Mouse (Mus musculus): ENCODE results near the gene Lim2. TPM values are rescaled to one million over a fixed set of nuclear protein-coding genes. Genes with fewer than 3 reads are reported as not detected.

Lim2 gene
- polyA plus RNA-seq, 1 experiment from 2014 or later, result 0.60 TPM

GRCm38 (mm10) chr7:43470373-43470772 lies 42.9 kb downstream of the Lim2 start:
- 43% methylated on average over 8 of the region's 8 CpGs for WGBS

GRCm38 (mm10) chr7:43475706-43476105 lies 48.2 kb downstream of the Lim2 start:
- peaks cover 42% of the 10 kb centered on the region for H3K27me3 ChIP-seq (replicated peaks; ENCODE audit: control insufficient read depth, insufficient read depth, low read length)
- no peaks in the 10 kb centered on the region for H3K4me1 ChIP-seq (replicated peaks; ENCODE audit: control insufficient read depth, insufficient read depth, low read length)
- H3K4me3 ChIP-seq (ENCODE audit: low read depth, low read length), result no peak overlapping the region
- no peak overlapping the region for H3K9ac ChIP-seq (ENCODE audit: low read length)
- H3K27ac ChIP-seq (ENCODE audit: low read depth), result no peak overlapping the region
- no peak for DNase-seq (ENCODE audit: low spot score)
- 0 out of 2 replicates have a peak, but pooled peaks have one; percentile 24 for ATAC-seq (replicated peaks; ENCODE audit: low FRiP score, low TSS enrichment, low read depth)
- H3K36me3 ChIP-seq (ENCODE audit: control insufficient read depth, insufficient read depth, low read length), result no peaks in the 10 kb centered on the region
- no peak overlapping the region for H3K4me2 ChIP-seq (ENCODE audit: low read length)
- 14% methylated on average over 23 of the region's 23 CpGs for WGBS
- H3K9me3 ChIP-seq (ENCODE audit: control insufficient read depth, low read length), result no peaks in the 10 kb centered on the region

More at GRCm38 (mm10) chr7:43470373-43470772, 42.9 kb downstream of the Lim2 start:
- no peaks in the 10 kb centered on the region for H3K4me1 ChIP-seq (replicated peaks; ENCODE audit: control insufficient read depth, insufficient read depth, low read length)
- ATAC-seq (replicated peaks; ENCODE audit: low FRiP score, low TSS enrichment, low read depth), result no peak
- H3K4me3 ChIP-seq (ENCODE audit: low read depth, low read length), result no peak overlapping the region
- H3K4me2 ChIP-seq (ENCODE audit: low read length), result no peak overlapping the region
- H3K27me3 ChIP-seq (replicated peaks; ENCODE audit: control insufficient read depth, insufficient read depth, low read length), result peaks cover 9% of the 10 kb centered on the region; the same call in 1 of the 2 replicates
- no peak overlapping the region for H3K9ac ChIP-seq (ENCODE audit: low read length)
- no peaks in the 10 kb centered on the region for H3K36me3 ChIP-seq (ENCODE audit: control insufficient read depth, insufficient read depth, low read length)
- no peaks in the 10 kb centered on the region for H3K9me3 ChIP-seq (ENCODE audit: control insufficient read depth, low read length)
- no peak overlapping the region for H3K27ac ChIP-seq (ENCODE audit: low read depth)
- DNase-seq (ENCODE audit: low spot score), result peak; percentile 69

GRCm38 (mm10) chr7:43476376-43476775 lies 48.9 kb downstream of the Lim2 start:
- no peak for DNase-seq (ENCODE audit: low spot score)
- Histone ChIP-seq H3K4me3 (ENCODE audit: low read depth, low read length) (no peak overlapping the region), H3K27me3 (replicated peaks; ENCODE audit: control insufficient read depth, insufficient read depth, low read length) (peaks cover 42% of the 10 kb centered on the region), H3K9me3 (ENCODE audit: control insufficient read depth, low read length) (no peaks in the 10 kb centered on the region), H3K9ac (ENCODE audit: low read length) (no peak overlapping the region), H3K27ac (ENCODE audit: low read depth) (no peak overlapping the region), H3K4me1 (replicated peaks; ENCODE audit: control insufficient read depth, insufficient read depth, low read length) (no peaks in the 10 kb centered on the region), H3K4me2 (ENCODE audit: low read length) (no peak overlapping the region), H3K36me3 (ENCODE audit: control insufficient read depth, insufficient read depth, low read length) (no peaks in the 10 kb centered on the region)
- WGBS, result 5% methylated on average over 13 of the region's 13 CpGs
- ATAC-seq (replicated peaks; ENCODE audit: low FRiP score, low TSS enrichment, low read depth), result no peak

GRCm38 (mm10) chr7:43481191-43481590 lies 53.7 kb downstream of the Lim2 start:
- no peaks in the 10 kb centered on the region for H3K4me1 ChIP-seq (replicated peaks; ENCODE audit: control insufficient read depth, insufficient read depth, low read length)
- no peak overlapping the region for H3K27ac ChIP-seq (ENCODE audit: low read depth)
- ATAC-seq (replicated peaks; ENCODE audit: low FRiP score, low TSS enrichment, low read depth), result no peak
- H3K9ac ChIP-seq (ENCODE audit: low read length), result no peak overlapping the region
- H3K4me3 ChIP-seq (ENCODE audit: low read depth, low read length), result no peak overlapping the region
- no peak overlapping the region for H3K4me2 ChIP-seq (ENCODE audit: low read length)
- no peak for DNase-seq (ENCODE audit: low spot score)
- no peaks in the 10 kb centered on the region for H3K36me3 ChIP-seq (ENCODE audit: control insufficient read depth, insufficient read depth, low read length)
- WGBS, result 69% methylated on average over 3 of the region's 3 CpGs
- H3K9me3 ChIP-seq (ENCODE audit: control insufficient read depth, low read length), result no peaks in the 10 kb centered on the region
- peaks cover 26% of the 10 kb centered on the region for H3K27me3 ChIP-seq (replicated peaks; ENCODE audit: control insufficient read depth, insufficient read depth, low read length)

GRCm38 (mm10) chr7:43482090-43482716 lies 54.7 kb downstream of the Lim2 start:
- peaks cover 16% of the 10 kb centered on the region for H3K27me3 ChIP-seq (replicated peaks; ENCODE audit: control insufficient read depth, insufficient read depth, low read length)
- DNase-seq (ENCODE audit: low spot score) (no peak), ATAC-seq (replicated peaks; ENCODE audit: low FRiP score, low TSS enrichment, low read depth) (0 out of 2 replicates have a peak, but pooled peaks have one; percentile 30)
- H3K9ac ChIP-seq (ENCODE audit: low read length), result no peak overlapping the region
- H3K36me3 ChIP-seq (ENCODE audit: control insufficient read depth, insufficient read depth, low read length), result no peaks in the 10 kb centered on the region
- no peak overlapping the region for H3K4me2 ChIP-seq (ENCODE audit: low read length)
- H3K4me3 ChIP-seq (ENCODE audit: low read depth, low read length), result no peak overlapping the region
- H3K9me3 ChIP-seq (ENCODE audit: control insufficient read depth, low read length), result no peaks in the 10 kb centered on the region
- no peak overlapping the region for H3K27ac ChIP-seq (ENCODE audit: low read depth)
- WGBS, result 62% methylated on average over 8 of the region's 8 CpGs
- no peaks in the 10 kb centered on the region for H3K4me1 ChIP-seq (replicated peaks; ENCODE audit: control insufficient read depth, insufficient read depth, low read length)

- H3K4me3 ChIP-seq (ENCODE audit: low read depth, low read length), result no peak overlapping the region
- H3K4me2 ChIP-seq (ENCODE audit: low read length), result no peak overlapping the region
- DNase-seq (ENCODE audit: low spot score), result peak; percentile 73
- no peak for ATAC-seq (replicated peaks; ENCODE audit: low FRiP score, low TSS enrichment, low read depth)
- H3K36me3 ChIP-seq (ENCODE audit: control insufficient read depth, insufficient read depth, low read length), result no peaks in the 10 kb centered on the region
- H3K27ac ChIP-seq (ENCODE audit: low read depth), result no peak overlapping the region
- 6% methylated on average over 10 of the region's 10 CpGs for WGBS
- no peaks in the 10 kb centered on the region for H3K4me1 ChIP-seq (replicated peaks; ENCODE audit: control insufficient read depth, insufficient read depth, low read length)
- H3K9me3 ChIP-seq (ENCODE audit: control insufficient read depth, low read length), result no peaks in the 10 kb centered on the region
- peaks cover 6% of the 10 kb centered on the region; the same call in 1 of the 2 replicates for H3K27me3 ChIP-seq (replicated peaks; ENCODE audit: control insufficient read depth, insufficient read depth, low read length)
- H3K9ac ChIP-seq (ENCODE audit: low read length), result no peak overlapping the region
Measured at GRCm38 (mm10) chr7:43483236-43483635, 55.8 kb downstream of the Lim2 start.

Small RNA genes within 50 kb of the gene (microRNA-seq; reads per million reads assigned to microRNA genes)
- gene Mir7051, result 1.1 reads per million, percentile 9 among the genes with 10 or more reads in this experiment

Other genes with a start within 250 kb of the Lim2 start
- gene Zfp715, start 114.4 kb upstream of the Lim2 start, polyA plus RNA-seq (2014; fragmentation: Nextera tagmentation; extraction: Ambion mirVana), result 14.1 and 14.9 TPM in 2 replicates
- 0.30 and 0.66 TPM in 2 replicates for gene Siglecf, start 76.3 kb upstream of the Lim2 start, polyA plus RNA-seq (2014; fragmentation: Nextera tagmentation; extraction: Ambion mirVana)
- gene Siglecg, start 19.5 kb upstream of the Lim2 start, polyA plus RNA-seq (2014; fragmentation: Nextera tagmentation; extraction: Ambion mirVana), result 0.20 and 0.31 TPM in 2 replicates
- 2.8 and 3.4 TPM in 2 replicates for gene Nkg7, start 9.4 kb downstream of the Lim2 start, polyA plus RNA-seq (2014; fragmentation: Nextera tagmentation; extraction: Ambion mirVana)
- gene Cldnd2, start 13.1 kb downstream of the Lim2 start, polyA plus RNA-seq (2014; fragmentation: Nextera tagmentation; extraction: Ambion mirVana), result not detected in 2 replicates
- 347 and 370 TPM in 2 replicates for gene Etfb, start 16.4 kb downstream of the Lim2 start, polyA plus RNA-seq (2014; fragmentation: Nextera tagmentation; extraction: Ambion mirVana)
- gene Gm45233, start 16.5 kb downstream of the Lim2 start, polyA plus RNA-seq (2014; fragmentation: Nextera tagmentation; extraction: Ambion mirVana), result 0.39 TPM in 1 of 2 replicates, not detected in the other
- gene Vsig10l, start 35.5 kb downstream of the Lim2 start, polyA plus RNA-seq (2014; fragmentation: Nextera tagmentation; extraction: Ambion mirVana), result 4.2 and 5.6 TPM in 2 replicates
- 0.67 and 0.72 TPM in 2 replicates for gene Iglon5, start 62.4 kb downstream of the Lim2 start, polyA plus RNA-seq (2014; fragmentation: Nextera tagmentation; extraction: Ambion mirVana)
- gene 4931406B18Rik, start 78.3 kb downstream of the Lim2 start, polyA plus RNA-seq (2014; fragmentation: Nextera tagmentation; extraction: Ambion mirVana), result not detected in 2 replicates
- 1.7 and 2.0 TPM in 2 replicates for gene Cd33, start 116.8 kb downstream of the Lim2 start, polyA plus RNA-seq (2014; fragmentation: Nextera tagmentation; extraction: Ambion mirVana)
- 3.4 and 3.8 TPM in 2 replicates for gene Zfp658, start 134.6 kb downstream of the Lim2 start, polyA plus RNA-seq (2014; fragmentation: Nextera tagmentation; extraction: Ambion mirVana)
- 12.4 TPM in 2 replicates for gene Zfp719, start 151.9 kb downstream of the Lim2 start, polyA plus RNA-seq (2014; fragmentation: Nextera tagmentation; extraction: Ambion mirVana)
- gene Zfp819, start 179.5 kb downstream of the Lim2 start, polyA plus RNA-seq (2014; fragmentation: Nextera tagmentation; extraction: Ambion mirVana), result not detected in 2 replicates
- 2.3 and 3.5 TPM in 2 replicates for gene Ceacam18, start 207.0 kb downstream of the Lim2 start, polyA plus RNA-seq (2014; fragmentation: Nextera tagmentation; extraction: Ambion mirVana)
- 1.2 and 1.7 TPM in 2 replicates for gene Siglece, start 232.5 kb downstream of the Lim2 start, polyA plus RNA-seq (2014; fragmentation: Nextera tagmentation; extraction: Ambion mirVana)
- 9.4 and 9.8 TPM in 2 replicates for gene Ctu1, start 244.3 kb downstream of the Lim2 start, polyA plus RNA-seq (2014; fragmentation: Nextera tagmentation; extraction: Ambion mirVana)